Mouse (Mus musculus) right cerebral cortex, postnatal 14 days (tissue): Measurements from ENCODE around the gene Wdr26.

Experiments
- DNase-seq: peaks from one replicate; pipeline ENCODE4 v3.0.0; 2022

The Wdr26 gene

DNA sequence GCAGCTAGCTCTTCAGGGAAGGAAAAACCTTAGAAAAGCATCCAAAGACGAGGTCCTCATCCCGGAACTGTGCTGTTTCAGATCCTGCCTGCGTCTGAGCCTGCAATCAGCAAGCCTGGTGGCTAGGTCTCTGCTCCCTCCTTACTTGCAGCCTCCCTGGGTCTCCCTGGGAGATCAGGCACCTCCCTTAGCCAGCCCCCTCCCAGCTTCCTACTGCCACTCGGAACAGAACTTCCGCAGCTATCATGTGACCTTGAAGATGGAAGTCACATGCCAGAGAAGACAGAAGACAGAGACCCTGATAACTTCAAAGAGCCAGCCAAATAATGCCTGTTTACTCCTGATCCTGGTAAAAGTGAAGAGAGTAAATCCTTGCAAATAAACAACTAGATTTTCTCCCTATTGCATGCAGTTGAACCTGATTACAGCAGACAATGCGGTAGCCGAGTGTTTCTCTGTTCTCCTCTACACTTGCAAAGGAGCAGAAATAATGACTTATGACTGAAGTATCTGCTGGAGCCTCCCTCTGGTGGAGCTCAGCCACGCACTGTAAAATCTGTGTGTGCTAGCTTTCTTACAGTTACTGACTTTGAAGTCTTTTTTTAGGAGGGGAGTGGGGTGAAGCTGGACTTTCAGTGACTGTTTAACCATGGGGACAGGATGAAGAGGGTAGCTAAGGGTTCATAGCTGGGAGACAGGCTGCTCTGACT lies 22.7 kb upstream of the Wdr26 start:
- DNase-seq, result no peak

DNA sequence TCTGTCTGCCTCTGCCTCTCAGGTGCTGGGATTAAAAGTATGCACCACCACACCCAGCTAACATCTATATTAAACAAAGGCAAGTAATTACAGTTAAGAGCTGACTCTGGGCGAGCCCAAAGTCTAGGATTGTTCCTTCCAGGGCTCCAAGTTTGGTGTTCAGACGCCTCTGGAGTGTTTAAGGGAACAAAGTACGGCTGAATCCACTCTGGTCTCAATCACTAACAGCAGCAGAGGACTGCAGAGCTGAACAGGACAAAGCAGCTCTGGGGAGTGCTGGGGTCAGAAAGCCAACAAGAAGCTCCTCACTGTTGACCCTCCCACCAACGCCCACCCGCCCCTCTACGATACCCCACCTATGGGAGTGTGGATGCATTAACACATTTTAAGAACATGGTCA lies 21.9 kb upstream of the Wdr26 start:
- DNase-seq, result no peak

DNA sequence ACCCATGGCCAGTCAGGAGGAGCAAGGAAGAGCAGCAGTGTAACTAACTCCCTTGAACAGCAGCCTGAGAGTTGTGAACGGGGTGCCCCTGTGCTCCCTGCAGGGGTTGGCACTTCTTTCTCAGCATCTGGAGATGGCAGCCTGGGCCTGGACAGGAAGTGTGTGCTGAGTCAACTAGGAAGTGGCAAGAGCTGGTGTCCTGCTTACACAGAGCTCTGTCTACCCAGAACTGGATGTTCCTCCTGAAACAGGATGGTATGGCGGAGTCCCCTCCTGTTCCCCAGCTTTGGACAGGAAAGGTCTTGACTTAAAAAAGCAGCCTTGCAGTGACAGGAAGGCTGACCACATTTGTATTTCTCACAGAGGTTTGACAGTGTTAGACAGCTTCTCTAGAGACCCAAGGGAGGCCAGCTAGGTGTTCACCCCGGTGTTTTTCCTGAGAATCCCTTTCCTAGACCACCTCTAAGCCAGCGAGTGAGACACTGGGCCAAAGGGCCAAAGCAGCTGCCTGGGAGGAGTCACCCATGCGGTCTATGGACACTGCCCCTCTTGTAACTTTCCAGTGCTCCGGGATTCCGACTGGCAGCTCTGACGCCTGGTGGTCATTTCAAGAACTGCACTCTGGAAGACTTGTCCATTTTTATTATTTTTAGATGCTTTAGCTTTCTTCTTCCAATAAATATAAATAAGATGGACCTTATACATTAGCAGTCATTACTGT lies 20.7 kb upstream of the Wdr26 start:
- DNase-seq, result peak; percentile 69

DNA sequence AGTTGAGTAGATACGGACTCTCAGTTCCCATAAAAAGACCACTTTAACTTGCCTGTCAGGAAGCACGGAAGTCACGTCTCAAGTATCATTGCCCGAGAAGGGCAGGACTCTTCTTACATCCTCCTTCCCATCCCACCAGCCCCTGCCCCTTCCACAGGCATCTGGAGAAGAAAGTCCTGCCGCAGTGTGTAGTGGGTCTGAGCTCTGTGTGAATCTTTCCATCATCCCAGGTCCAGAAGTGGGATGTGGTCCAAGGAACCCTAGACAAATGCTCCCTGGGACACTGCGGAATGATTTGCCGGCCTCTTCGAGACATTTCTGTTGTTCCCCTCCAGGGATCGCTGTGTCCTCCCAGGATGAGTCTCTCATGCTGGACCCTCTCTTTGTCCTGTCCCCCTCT lies 20.0 kb upstream of the Wdr26 start:
- DNase-seq, result no peak

DNA sequence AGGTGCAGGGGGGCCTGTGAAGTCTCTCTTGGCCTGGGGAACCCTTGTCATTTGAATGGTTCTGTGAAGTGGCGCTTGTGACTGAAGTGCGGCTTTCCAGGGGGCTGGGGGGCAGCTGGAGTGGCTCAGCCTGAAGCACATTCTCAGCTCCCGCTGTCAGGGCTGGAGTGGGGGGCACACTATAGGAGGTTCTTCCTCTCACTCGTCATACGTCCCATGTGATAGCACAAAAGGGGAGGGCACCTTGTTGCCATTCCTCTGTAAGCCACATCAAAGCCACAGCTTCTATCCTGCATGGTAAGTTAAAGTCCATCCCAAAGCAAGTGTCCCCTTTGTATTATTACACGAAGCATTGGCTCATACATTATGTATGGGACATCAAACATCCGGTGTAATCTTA lies 19.5 kb upstream of the Wdr26 start:
- DNase-seq, result no peak

DNA sequence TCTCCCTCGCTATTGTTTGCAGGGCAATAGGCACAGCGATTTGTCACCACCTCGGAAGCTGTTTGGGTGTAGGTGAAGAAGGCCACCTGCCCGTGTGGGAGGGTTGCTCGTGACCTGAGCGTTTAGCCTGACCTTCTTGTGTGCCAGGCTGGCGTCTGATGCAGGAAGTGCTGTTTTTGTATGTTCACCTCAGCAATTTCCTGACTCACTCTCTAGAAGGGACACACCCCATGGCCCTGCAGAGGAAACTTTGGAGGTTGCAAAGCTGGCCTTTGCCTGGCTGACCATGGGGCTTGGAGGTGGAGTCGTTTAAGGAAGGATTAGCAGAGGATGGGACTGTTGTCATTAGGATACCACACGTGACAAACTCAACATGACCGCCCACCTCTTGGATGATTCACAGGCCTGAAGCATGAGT lies 18.9 kb upstream of the Wdr26 start:
- DNase-seq, result no peak

DNA sequence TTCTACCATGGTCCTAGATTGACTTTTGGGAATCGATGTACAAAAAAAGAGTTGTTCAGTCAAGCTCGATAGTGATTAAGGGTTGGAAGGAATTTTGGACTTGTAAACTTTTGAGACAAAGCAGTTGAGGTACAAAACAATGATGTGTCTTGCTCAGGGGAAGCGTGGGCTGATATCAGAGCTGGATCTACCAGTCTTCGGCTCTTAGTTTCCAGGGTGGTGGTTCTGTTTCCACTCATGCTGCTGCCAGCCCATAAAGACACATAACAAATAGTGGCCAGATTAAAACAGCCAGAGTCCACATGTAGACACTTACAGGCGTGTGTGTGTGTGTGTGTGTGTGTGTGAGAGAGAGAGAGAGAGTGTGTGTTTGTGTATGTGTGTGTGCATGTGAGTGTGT lies 17.2 kb upstream of the Wdr26 start:
- no peak for DNase-seq

DNA sequence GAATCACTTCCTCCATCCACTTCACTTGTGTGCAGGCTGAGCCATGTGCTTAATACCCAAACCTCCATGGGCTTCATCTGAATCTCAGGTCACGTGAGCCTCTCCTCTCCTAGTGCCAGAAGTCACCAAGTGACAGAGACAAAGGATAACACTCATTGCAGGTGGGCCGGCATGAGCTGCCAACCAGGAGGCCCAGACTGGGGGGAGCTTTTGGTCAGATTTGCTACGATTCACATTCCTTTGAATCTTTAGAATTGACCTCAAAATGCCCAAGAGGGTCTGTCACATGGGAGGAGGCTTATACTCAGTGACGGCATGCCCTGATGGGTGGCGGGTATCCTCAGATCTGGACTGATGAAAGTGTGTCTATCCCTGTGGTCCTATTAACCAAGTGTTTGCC lies 16.8 kb upstream of the Wdr26 start:
- DNase-seq, result no peak

DNA sequence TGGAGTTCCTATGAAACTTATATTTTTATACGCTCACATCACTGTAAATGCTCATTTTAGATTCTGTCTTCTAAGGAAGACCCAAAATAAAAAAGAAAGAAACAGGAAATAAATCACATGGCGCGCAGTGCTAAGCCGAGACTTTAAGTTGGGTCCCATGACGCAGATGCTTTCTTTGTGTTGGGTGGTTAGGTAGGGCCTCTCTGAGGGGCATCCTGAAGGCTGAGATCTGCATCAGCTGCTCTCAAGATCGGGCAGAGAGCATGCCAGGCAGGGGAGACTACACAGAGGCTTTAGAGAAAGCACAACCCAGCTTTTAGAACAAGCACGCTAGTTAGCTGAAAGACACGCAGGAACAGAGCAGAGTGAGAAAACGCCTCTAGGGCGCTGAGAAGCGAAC lies 16.0 kb upstream of the Wdr26 start:
- no peak for DNase-seq

DNA sequence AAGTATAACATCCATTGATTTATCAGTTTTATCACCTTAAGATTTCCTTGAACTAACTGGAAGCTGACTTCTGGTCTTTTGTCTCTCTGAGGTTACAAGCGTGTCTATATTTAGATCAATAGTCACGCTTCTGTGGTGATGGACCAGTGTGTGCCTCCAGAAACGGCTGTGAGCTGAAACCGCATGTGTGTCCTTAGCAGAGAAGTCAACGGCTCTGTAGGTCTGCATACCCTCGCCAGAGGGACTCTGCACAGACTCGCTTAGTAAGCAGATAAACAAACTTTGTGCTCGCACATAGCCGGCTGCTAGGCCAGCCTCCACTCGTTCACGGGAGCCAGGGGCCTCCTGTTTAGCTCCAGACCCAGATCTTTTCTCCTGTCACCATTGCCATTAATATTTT lies 15.0 kb upstream of the Wdr26 start:
- no peak for DNase-seq

DNA sequence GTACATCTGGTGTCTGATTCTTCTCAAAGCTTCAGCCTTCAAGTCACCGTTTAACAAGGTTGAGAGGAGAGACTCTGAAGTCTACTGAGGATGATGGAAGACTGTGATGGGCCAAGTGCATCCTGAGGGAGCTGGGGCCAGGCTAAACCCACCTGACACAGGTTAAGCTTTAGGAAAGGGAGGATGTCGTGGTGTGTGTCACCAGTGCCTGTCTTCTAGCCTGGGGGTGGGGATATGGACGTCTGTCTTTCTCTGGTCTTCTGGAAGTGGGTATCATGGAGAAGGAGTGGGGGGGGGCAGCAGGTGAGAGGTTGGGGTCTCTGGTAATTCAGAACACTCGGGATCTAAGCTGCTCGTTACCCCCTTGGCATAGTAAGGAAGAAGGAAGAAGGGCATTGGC lies 13.5 kb upstream of the Wdr26 start:
- DNase-seq, result no peak

DNA sequence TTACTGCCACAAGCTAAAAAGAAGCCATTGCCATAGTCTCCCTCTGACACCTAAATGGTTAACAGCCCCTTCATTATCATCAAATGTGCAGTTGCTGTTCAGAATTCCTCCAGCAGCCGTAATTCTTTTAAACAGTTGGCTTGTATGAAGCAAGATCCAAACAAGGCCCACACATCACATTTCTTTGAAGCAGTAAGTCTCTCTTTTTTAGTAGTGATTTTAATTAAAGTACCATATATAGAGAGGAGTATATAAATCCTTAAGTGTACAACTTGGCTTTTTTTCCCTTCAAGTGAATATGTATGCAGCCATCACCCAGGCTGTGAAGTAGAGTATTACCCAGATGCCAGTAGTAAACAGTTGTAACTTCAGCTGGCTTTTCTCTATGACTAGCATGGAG lies 10.2 kb upstream of the Wdr26 start:
- no peak for DNase-seq

DNA sequence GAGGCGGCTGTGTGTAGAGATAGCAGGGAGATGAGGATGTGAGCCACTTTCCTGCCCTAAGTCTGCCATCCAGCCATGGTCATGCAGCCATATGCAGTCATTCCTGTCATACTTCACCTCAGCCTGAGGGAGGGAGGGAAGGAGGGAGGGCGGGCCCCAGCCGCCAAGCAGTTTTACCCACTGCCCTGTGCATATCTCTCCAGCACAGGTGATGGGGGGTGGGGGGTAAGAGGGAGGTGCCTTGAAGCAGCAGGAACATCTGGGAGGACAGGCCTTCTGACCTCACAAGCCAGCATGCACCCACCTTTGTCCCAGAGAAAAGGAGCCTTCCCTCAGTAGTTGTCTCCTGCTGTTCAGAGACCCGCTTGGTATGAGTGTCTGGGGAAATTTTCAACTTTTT lies 4.5 kb upstream of the Wdr26 start:
- DNase-seq, result no peak

DNA sequence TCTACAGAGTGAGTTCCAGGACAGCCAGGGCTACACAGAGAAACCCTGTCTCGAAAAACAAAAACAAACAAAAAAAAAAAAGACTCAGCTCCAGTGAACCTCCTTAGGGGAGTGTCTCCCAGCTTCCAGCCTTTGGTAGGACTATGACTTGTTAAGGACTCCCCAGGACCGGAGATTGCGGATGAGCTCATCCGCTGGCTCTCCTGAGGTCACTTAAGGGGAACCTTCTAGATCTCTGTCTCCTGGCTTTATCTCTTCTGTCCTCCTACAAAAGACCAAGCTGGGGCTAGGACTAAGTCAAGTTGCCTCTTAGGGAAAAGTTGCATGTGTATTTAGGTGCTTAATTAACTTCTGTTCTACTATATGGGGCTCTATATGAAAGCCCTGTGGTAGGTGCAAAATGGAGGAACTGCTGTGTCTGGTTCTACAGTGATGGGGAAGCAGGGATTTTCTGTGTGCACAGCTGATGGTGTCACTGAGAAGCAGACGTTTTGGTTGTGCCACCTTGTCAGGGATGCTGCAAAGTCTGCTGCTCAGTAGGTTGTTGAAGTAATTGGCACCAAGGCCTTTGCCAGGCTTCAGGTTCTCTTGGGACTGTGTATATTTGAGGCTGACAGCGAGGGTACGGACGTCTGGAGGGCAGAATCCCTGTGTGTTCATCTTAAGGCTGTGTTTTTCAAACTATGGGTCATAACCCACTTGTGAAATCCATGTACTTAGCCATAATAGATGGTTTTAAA lies 2.7 kb upstream of the Wdr26 start:
- DNase-seq, result no peak

DNA sequence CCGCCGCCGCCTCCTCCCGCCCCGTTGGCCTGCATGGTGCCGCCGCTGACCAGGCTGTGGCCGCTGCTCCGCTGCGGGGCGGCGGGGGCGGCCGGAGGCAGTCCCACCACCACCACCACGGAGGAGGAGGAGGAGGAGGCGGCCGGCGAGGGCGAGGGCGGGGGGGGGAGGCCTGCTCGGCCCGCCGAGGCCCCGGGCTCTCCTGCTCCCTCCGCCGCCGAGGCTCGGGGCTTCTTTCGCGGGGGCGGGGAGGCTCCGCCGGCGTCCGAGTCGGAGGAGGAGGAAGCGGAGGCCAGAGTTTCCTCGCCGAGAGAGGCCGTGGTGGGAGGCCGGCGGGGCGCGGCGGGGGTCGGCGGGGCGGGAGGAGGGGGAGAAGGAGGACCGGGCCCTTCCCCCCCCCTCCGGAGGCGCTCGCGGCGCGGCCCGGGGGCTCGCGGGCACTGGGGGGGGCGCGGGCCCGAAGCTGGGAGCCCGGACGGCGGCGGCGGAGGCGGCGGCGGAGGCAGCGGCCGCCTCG lies 340 bp downstream of the Wdr26 start:
- peak; percentile 38 for DNase-seq

DNA sequence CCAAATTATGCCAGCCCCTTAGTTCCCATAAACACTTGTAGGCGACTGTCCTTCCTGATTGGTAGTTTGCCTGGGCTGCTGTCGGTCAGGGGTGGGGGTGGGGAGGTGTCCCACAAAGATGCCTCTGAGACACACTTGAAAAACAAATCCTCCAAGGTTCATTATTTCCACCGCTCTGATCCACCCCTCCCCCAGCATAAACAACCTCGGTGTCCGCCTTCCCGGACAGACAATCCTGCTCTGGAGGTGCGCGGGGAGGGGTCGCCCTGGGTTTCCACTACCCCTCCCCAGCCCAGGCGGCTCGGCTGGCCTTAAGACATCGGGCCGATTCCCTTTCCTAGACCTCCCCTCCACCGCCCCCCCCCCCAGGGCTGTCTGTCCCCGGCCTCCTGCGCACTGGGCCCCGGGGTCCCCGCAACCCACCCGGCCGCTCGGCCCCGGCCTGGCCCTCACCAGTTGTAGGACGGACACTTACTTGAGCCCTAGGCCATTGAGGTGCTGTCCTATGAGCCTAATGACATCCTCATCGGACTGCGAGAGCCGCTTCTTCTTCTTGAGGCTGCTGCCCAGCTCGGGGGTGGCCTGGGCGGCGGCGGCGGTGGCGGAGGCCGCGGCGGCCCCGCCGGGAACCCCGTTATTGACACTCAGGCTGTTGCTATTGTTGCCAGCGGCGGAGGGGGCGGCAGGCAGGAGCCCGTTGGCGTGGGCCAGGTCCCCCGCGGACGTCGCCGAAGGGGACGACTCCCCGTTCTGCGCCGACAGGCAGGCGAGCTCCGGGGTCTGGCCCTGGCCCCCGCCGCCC lies 999 bp downstream of the Wdr26 start:
- DNase-seq, result no peak

DNA sequence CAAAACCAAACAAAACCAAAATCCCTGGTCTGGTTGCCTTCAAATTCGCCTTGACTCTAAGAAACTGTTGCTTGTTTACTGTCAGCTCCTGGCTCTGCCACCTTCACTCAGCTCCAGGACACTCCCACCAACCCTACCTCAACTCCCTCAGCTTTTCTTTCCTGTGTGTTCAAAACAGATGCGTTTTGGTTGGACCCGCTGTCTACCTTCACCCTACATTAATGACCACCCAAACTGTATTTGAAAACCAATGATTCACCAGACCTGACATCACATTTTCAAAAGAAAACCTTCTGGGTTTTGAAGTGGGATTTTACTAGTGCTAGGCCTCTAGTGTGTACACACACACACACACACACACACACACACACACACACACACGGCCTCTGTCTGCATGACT lies 1.7 kb downstream of the Wdr26 start:
- no peak for DNase-seq

DNA sequence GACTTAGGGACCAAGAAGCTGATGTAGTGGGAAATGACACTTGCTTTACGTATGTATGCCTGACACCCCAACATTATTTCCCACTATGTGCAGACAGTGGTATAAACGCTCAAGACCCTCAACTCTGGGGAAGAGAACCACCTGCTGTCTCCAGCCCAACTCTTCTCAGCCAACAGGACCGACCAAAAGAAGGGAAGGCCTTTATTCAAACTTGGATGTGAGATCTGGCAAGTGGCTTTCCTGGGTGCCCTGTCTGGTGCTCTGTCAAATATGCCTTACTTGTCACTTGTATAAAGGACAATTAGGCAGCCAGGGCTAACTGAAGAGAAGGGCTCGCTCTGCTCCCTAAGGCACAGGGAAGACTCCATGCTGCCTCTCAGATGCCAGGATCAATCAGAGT lies 12.4 kb downstream of the Wdr26 start:
- no peak for DNase-seq

DNA sequence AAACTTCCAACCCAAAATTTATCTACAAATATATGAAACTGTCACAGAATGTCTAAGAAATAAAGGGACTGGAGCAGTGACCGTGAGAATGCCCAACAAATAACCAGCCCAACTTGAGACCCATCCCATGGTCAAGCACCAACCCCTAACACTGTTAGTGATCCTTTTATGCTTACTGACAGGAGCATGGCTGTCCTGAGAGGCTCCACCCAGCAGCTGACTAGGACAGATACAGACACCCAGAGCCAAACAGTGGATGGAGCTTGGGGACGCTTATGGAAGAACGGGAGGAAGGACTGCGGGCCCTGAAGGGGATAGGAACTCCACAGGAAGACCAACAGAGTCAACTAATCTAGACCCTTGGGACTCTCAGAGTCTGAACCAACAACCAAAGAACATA lies 22.9 kb downstream of the Wdr26 start:
- DNase-seq, result no peak

DNA sequence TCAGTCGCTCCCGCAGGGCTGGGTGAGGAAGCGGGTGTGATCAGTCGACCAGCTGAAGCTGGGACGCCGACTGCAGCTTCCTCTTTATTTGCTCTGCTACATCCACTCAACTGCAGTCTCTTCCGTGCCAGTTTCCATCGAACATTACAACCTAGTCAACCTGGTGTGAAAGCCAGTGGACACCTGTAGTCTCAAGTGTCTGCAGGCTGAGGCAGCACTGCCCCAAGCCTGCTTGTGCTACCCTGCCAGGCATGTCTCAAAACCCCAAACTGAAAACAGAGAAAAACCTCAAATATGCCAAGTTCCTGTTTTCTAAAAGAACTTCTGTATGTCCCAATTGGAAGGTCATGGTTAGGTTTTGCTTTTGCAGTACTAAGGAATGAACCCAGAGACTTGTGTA lies 41.6 kb downstream of the Wdr26 start:
- DNase-seq, result no peak

DNA sequence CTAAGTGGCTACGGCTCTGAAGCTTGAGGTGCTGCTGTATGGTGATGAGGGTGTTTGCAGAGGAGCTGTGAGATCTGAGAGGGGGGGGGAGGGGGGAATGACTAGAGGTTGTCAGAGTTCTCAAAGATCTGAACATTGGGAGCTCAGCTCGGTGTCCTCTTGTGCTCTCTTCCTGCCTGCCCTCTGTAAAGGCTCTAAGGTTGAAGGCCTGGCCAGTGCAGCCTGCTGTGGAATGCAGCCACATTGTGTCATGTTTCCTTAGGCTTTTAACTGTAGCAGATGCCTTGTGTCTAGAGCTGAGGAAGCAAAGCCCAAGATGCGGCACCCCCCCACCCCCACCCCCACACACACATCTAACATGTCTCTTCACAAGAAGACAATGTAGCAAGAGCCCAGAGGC lies 43.4 kb downstream of the Wdr26 start:
- no peak for DNase-seq

DNA sequence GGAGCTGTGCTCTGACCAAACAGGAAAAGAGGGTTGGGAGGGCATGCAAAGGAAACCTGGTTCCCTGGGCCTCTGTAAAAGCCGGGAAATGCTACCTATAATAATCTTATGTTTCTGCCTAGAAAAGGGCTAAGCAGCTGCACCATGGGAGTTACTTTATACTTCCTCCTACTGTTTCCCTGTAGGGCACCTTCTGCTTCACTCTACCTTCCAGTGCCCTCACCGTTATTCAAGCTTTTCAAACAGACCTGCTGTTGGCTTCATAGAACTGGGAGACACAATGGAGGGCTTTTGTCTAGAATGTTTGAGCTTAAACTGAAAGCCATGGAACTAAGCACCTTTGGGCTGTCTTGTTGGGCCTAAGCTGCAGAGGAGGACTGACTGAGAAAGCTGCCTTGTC lies 44.0 kb downstream of the Wdr26 start:
- no peak for DNase-seq

DNA sequence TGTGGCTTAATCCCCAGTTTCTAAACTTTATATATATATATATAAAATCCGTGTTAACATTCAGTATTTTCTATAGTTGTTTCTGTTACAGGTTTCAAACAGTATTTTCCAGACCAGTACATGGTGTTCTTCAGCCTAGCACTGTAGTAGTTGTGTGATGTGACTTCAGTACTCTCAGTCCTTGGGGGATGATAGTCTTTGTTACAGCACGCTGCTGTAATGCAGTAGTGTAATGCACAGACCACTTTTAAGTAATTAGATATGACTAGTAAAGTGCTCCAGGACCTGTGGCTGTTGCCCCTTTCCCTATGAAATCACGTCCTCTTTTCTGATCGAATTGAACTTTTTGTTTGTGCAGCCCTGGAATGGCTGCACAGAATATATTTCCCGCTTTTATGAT lies 60.3 kb downstream of the Wdr26 start:
- DNase-seq, result no peak
